Mouse (Mus musculus): ENCODE measurements at regions not wholly inside any gene's neighbourhood (a gene's known extent, or its start where the extent isn't known, plus 50 kb on each side); places are given as distances from the start of the nearest gene placed in this dataset.

- TF ChIP-seq CTCF (IDR thresholded peaks at IDR 0.05; ENCODE audit: low read depth, low read length) (no peak), POLR2A (IDR thresholded peaks at IDR 0.05; ENCODE audit: borderline replicate concordance, low read depth, low read length) (no peak)
Observed at GRCm38 (mm10) chr15:37134386-37134785, 126.8 kb upstream of the Zfp706 start.

Measured in bone marrow macrophage, adult 2 months (primary cell).